Mouse (Mus musculus) embryonic fibroblast, embryonic 13.5 days (primary cell): ENCODE data around the gene Sept5. TPM values are rescaled to one million over a fixed set of nuclear protein-coding genes. Genes with fewer than 3 reads are reported as not detected.

Source experiments
- H3K27ac ChIP-seq: 2 replicates; pipeline ENCODE4 v1.5.1; 2012; ENCODE audit warnings: low read length, control low read depth, inconsistent platforms; ENCODE audit not compliant: insufficient read depth
- H3K4me1 ChIP-seq: 2 replicates; pipeline ENCODE4 v1.6.1; 2011; ENCODE audit warnings: low read length; ENCODE audit not compliant: control insufficient read depth, insufficient read depth
- H3K4me3 ChIP-seq: 2 replicates; pipeline ENCODE4 v1.5.1; 2011; ENCODE audit warnings: mild to moderate bottlenecking, control low read depth, low read length; ENCODE audit not compliant: insufficient read depth
- CTCF ChIP-seq: IDR thresholded peaks from 2 replicates; pipeline ENCODE4 v1.5.1; 2011; ENCODE audit warnings: mild to moderate bottlenecking, control low read depth, low read length, moderate library complexity, borderline replicate concordance; ENCODE audit not compliant: insufficient read depth
- POLR2A ChIP-seq: IDR thresholded peaks from 2 replicates; pipeline ENCODE4 v1.6.1; 2011; ENCODE audit warnings: low read depth, mild to moderate bottlenecking, control low read depth, low read length, moderate library complexity
- polyA plus RNA-seq: library from polyadenylated mRNA; stranded (reverse); fragments of >200 nt; gene quantifications from 2 replicates; pipeline ENCODE4 v1.2.4, GENCODE M21; 2011; ENCODE audit warnings: low read depth; ENCODE audit not compliant: missing spikeins, insufficient read length

Sept5 gene
- polyA plus RNA-seq, 1 experiment, result 82.3 TPM

GRCm38 (mm10) chr16:18619110-18619509 lies 10.6 kb downstream of the Sept5 start:
- Histone ChIP-seq H3K4me1 (no peaks in the 10 kb centered on the region), H3K27ac (no peak overlapping the region), H3K4me3 (no peak overlapping the region)
- TF ChIP-seq POLR2A (no peak), CTCF (no peak)

- Histone ChIP-seq H3K4me1 (no peaks in the 10 kb centered on the region), H3K4me3 (no peak overlapping the region), H3K27ac (no peak overlapping the region)
- no peak for TF ChIP-seq CTCF
- TF ChIP-seq POLR2A, result no peak
Observed at GRCm38 (mm10) chr16:18618297-18618696, 11.5 kb downstream of the Sept5 start.

GRCm38 (mm10) chr16:18617370-18618065 lies 12.2 kb downstream of the Sept5 start:
- Histone ChIP-seq H3K4me1 (no peaks in the 10 kb centered on the region), H3K27ac (no peak overlapping the region), H3K4me3 (no peak overlapping the region)
- peak; percentile 96 for TF ChIP-seq CTCF
- TF ChIP-seq POLR2A, result no peak

GRCm38 (mm10) chr16:18613301-18613700 lies 16.5 kb downstream of the Sept5 start:
- no peak overlapping the region for H3K4me3 ChIP-seq
- no peak for TF ChIP-seq POLR2A
- TF ChIP-seq CTCF, result no peak
- H3K4me1 ChIP-seq, result no peaks in the 10 kb centered on the region
- no peak overlapping the region for H3K27ac ChIP-seq

DNA sequence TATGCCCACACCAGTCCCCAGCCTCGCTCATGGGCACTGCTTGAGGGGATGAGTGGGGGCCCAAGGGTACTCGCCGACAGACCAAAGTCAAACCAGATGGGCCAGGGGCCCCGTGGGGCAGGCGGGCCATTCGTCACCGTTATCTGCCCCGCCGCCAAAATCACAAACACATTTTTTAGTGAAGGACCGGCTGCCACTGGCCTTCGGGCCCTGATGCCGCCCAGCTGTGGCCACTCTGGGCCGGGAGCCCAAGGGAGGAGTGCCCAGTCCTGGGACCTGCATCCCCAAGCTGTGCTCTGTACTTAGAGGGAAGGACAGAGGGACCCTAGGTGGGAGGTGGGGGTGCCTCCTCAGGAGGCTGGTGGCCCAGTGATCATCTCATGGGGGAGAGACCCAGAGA lies 18.0 kb downstream of the Sept5 start:
- Histone ChIP-seq H3K27ac (no peak overlapping the region), H3K4me1 (no peaks in the 10 kb centered on the region), H3K4me3 (no peak overlapping the region)
- no peak for TF ChIP-seq POLR2A
- no peak for TF ChIP-seq CTCF

- TF ChIP-seq CTCF (no peak), POLR2A (no peak)
- no peak overlapping the region for H3K27ac ChIP-seq
- no peaks in the 10 kb centered on the region for H3K4me1 ChIP-seq
- H3K4me3 ChIP-seq, result no peak overlapping the region
Observed at GRCm38 (mm10) chr16:18609099-18609498, 20.7 kb downstream of the Sept5 start.

DNA sequence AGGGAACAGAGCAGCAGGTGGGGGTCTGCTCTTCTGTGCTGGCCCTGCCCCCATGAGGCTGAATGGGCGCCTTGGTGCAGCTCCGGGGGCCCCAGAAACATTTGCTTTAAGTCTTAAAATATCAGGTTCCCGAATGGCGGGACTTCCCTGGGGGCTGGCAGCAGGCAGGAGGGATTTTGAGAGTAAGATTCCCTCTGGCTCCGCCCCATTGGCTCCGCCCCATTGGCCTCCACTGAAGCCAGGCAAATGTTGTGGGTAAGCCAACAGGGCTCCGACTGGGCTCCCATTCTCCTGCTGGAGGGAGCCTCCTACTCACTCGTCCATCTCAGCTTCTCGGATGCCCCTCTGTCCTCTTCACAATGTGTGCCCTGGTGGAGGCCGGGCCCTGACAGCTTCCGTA lies 21.5 kb downstream of the Sept5 start:
- no peaks in the 10 kb centered on the region for H3K4me1 ChIP-seq
- no peak for TF ChIP-seq CTCF
- TF ChIP-seq POLR2A, result no peak
- no peak overlapping the region for H3K27ac ChIP-seq
- no peak overlapping the region for H3K4me3 ChIP-seq

DNA sequence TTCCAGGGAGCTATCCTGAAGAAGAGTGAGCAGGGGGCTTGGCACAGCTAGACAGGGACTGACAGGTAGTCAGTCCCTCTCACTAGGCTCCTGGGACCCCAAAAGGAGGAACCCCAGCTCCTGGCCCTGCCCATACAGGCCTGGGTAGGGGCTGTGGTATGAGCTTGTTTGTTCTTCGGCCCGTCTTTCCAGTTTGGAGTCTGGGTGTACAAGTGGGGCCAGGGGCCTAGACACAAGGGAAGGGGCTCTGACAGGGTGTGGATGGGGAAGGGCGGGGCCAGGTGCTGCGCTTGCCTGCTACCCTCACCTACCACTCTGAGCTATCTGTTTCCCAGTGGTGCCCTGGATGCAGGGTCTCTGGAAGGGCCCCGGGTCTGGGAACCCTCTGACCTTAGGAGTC lies 24.0 kb downstream of the Sept5 start:
- no peak overlapping the region for H3K4me3 ChIP-seq
- H3K4me1 ChIP-seq, result no peaks in the 10 kb centered on the region
- TF ChIP-seq CTCF, result no peak
- no peak for TF ChIP-seq POLR2A
- no peak overlapping the region for H3K27ac ChIP-seq

GRCm38 (mm10) chr16:18604267-18604701 lies 25.5 kb downstream of the Sept5 start:
- no peak overlapping the region for H3K27ac ChIP-seq
- H3K4me1 ChIP-seq, result no peaks in the 10 kb centered on the region
- TF ChIP-seq CTCF (no peak), POLR2A (no peak)
- H3K4me3 ChIP-seq, result no peak overlapping the region

- Histone ChIP-seq H3K4me3 (no peak overlapping the region), H3K27ac (no peak overlapping the region), H3K4me1 (no peaks in the 10 kb centered on the region)
- TF ChIP-seq CTCF (no peak), POLR2A (no peak)
Observed at GRCm38 (mm10) chr16:18601447-18601846, 28.3 kb downstream of the Sept5 start.

DNA sequence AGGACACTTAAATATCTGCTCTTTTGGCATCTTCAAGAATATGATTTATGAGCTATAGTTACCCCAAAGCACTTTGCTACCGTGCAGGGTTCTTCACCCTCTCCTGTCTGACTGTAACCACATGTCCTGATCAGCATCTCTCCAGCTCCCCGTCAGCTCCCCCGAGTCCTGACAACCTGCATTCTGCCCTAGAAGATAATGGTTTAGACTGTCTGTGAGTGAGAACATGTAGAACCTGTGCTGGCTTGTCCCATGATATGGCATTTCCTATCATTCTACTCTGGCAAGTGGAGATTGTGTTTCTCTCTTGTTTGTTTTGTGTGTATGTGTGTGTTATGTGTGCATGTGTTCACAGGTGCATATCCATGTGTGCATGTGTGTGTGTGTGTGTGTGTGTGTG lies 31.7 kb downstream of the Sept5 start:
- Histone ChIP-seq H3K4me1 (no peaks in the 10 kb centered on the region), H3K27ac (no peak overlapping the region), H3K4me3 (no peak overlapping the region)
- no peak for TF ChIP-seq POLR2A
- TF ChIP-seq CTCF, result no peak
